Mouse (Mus musculus): ENCODE results near the gene Ffar3. TPM values are rescaled to one million over a fixed set of nuclear protein-coding genes. Genes with fewer than 3 reads are reported as not detected.

Ffar3 gene
- polyA plus RNA-seq, 1 experiment from 2014 or later: 0.83 TPM

DNA sequence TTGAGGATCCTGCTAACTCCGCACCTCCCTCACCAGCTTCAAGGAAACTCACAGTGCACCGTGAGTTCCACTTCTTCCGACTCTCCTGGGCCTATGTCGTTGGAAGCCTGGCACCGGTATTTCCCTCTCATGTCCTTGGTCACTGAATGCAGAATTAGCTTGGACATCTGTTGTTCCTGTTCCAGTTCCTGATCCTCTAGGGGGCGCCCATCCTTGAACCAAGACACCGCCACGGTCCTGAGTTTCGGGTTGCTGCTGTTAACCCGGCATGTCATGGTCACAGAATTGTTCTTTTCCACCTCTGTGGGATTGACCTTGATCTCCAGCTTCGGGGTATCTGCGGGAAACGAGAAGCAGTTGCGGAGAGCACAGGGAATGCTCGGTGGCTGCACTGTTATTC is 17.1 kb upstream of the Ffar3 start:
- Histone ChIP-seq H3K36me3 (no peaks in the 10 kb centered on the region), H3K9ac (no peak overlapping the region), H3K4me3 (replicated peaks) (no peak overlapping the region), H3K4me2 (replicated peaks) (peak overlapping the region; percentile 47), H3K27ac (no peak overlapping the region), H3K9me3 (no peaks in the 10 kb centered on the region), H3K4me1 (replicated peaks) (no peaks in the 10 kb centered on the region), H3K27me3 (replicated peaks) (no peaks in the 10 kb centered on the region)
- peak; percentile 56 for ATAC-seq
- WGBS: 19% methylated on average over 15 of the region's 15 CpGs

DNA sequence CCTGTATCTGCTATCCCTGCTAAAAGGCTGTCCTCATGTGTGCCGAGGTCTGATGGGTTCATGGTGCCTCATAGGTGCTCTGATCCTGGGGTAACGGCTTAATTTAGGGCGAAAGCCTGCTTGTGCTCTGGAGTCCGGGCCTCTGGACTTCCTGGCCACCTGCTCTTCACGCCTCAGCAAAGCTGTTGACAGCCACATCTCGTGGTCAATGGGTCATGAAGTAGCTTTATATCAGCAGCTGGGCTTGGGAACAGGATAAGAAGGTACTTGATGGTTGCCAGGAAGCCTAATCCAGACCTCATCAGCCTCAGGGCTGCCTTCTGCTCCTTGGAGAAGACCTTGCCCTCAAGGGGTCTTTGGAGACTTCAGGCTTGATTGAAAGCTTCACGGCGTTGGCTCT is 7.4 kb upstream of the Ffar3 start:
- no peak overlapping the region for H3K4me3 ChIP-seq (replicated peaks)
- H3K27ac ChIP-seq: no peak overlapping the region
- no peak for ATAC-seq
- no peaks in the 10 kb centered on the region for H3K36me3 ChIP-seq
- H3K9ac ChIP-seq: no peak overlapping the region
- no peaks in the 10 kb centered on the region for H3K4me1 ChIP-seq (replicated peaks)
- H3K4me2 ChIP-seq (replicated peaks): no peak overlapping the region
- no peaks in the 10 kb centered on the region for H3K27me3 ChIP-seq (replicated peaks)
- 68% methylated on average over 8 of the region's 8 CpGs for WGBS
- H3K9me3 ChIP-seq: no peaks in the 10 kb centered on the region

DNA sequence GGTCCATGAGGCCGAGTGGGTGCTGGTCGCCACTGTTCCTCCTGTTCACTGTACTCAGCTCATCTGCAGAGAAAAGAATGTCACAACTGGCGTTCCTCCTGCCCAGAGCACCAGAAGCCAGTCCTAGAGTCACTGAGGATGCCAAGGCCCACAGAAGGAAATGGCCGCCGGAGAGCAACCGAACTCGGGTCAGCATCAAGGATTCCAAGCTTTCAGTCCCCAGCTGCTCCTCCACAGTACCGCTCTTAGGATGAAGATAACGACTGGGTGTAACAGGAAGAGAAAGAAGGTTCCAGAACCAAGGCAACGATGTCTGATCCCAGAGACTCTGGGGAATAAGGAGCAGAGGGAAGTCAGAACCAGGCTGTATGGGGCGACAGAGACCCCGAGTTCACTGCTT is 5.5 kb upstream of the Ffar3 start, which contains the start of gene Ffar1:
Gene Ffar1 (minus strand): TSS at position 101 of the 400 bp plus-strand sequence.
- no peaks in the 10 kb centered on the region for H3K4me1 ChIP-seq (replicated peaks)
- WGBS: 84% methylated on average over 12 of the region's 12 CpGs
- H3K9ac ChIP-seq: no peak within 1 kb of the TSS
- H3K9me3 ChIP-seq: no peaks in the 10 kb centered on the region
- no peak within 1 kb of the TSS for H3K4me3 ChIP-seq (replicated peaks)
- H3K27ac ChIP-seq: no peak within 1 kb of the TSS
- no peaks in the 10 kb centered on the region for H3K27me3 ChIP-seq (replicated peaks)
- no peak for ATAC-seq
- H3K4me2 ChIP-seq (replicated peaks): no peak within 1 kb of the TSS
- H3K36me3 ChIP-seq: no peaks in the 10 kb centered on the region

DNA sequence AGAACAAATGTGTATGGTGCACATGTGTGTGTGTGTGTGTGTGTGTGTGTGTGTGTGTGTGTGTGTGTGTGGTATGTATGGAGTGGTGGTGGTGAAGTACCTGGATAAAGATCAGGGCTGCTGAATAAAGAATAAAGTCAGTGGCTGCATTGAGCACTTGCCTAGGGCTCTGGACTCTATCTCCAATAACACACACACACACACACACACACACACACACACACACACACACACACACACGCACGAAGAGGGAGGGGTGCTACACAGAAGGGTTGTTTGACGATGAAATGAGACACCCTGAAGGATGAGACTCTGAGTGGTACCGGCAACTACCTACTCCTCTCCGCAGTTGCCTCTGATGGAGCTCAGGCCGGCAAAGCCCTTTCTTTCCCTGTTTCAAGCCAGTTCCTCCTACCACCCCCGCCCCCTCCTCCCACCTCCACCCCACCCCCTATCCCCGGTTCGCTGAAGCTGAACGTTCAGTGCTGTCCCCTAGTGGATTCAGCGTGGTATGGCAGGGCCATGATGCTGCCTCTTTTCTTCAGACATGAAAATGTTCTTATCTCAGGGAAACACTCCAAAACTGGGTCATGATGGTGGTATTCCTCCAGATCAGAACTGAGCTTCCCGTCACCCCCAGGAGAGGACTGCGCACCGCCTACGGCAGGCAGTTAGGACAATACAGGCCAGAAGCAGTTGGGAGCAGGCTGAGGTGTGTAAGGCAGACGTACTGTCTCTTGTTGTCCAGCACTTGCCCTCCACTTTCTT is 3.8 kb upstream of the Ffar3 start:
- H3K27me3 ChIP-seq (replicated peaks): no peaks in the 10 kb centered on the region; the same call in 1 of the 2 replicates
- H3K9ac ChIP-seq: no peak overlapping the region
- H3K27ac ChIP-seq: no peak overlapping the region
- no peaks in the 10 kb centered on the region for H3K4me1 ChIP-seq (replicated peaks)
- H3K4me3 ChIP-seq (replicated peaks): peak overlapping the region; percentile 12; the same call in 1 of the 2 replicates
- H3K4me2 ChIP-seq (replicated peaks): peak overlapping the region; percentile 51
- no peaks in the 10 kb centered on the region for H3K9me3 ChIP-seq
- ATAC-seq: peak; percentile 73
- no peaks in the 10 kb centered on the region for H3K36me3 ChIP-seq
- 12% methylated on average over 15 of the region's 16 CpGs for WGBS

GRCm38 (mm10) chr7:30859290-30859634 is 3.3 kb upstream of the Ffar3 start:
- Histone ChIP-seq H3K27ac (no peak overlapping the region), H3K9ac (no peak overlapping the region), H3K4me2 (replicated peaks) (no peak overlapping the region), H3K4me3 (replicated peaks) (no peak overlapping the region), H3K9me3 (no peaks in the 10 kb centered on the region), H3K27me3 (replicated peaks) (no peaks in the 10 kb centered on the region; the same call in 1 of the 2 replicates), H3K4me1 (replicated peaks) (no peaks in the 10 kb centered on the region), H3K36me3 (no peaks in the 10 kb centered on the region)
- ATAC-seq: peak; percentile 66

DNA sequence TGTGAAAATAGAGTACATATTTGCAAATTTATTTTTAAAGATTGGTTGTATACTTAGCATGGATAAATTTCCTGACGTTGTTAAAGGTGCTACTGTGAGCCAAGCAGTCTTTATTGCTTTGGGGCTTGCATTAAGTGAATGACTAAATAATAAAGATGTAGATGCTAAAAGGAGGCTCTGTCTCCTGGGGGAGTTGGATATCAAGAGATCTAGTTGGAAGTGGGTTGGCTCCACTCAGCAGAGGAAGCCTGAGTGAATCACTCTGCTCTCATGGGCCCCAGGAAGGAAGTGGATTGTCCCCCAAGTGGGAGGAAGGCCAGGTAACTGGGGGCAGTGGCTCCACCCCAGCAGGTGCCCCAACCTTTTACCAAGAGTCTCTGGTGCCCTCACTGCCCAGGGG is 1.8 kb upstream of the Ffar3 start:
- 80% methylated on average over 1 of the region's 1 CpGs for WGBS
- H3K27me3 ChIP-seq (replicated peaks): no peaks in the 10 kb centered on the region; the same call in 1 of the 2 replicates
- no peak overlapping the region for H3K27ac ChIP-seq
- H3K4me3 ChIP-seq (replicated peaks): no peak overlapping the region
- ATAC-seq: no peak
- no peaks in the 10 kb centered on the region for H3K4me1 ChIP-seq (replicated peaks)
- no peak overlapping the region for H3K4me2 ChIP-seq (replicated peaks)
- no peaks in the 10 kb centered on the region for H3K9me3 ChIP-seq
- no peak overlapping the region for H3K9ac ChIP-seq
- H3K36me3 ChIP-seq: no peaks in the 10 kb centered on the region

DNA sequence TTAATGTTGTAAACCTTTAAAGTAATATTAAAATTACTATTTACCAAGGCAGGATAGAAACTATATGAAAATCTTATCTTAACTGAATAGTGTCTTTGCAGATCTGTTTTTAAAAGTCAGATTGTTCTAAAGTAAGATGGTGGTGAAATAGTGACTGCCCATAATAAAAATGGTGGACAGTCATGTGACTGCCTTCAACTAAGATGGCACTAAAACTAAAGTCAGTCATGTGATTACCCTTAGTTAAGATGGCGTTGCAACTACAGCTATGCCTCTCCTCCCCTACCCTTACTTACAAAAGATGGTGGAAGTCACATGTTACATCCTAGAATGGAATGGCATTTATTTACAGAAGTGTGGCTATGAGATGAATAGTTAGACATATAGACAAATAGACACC is 4.6 kb downstream of the Ffar3 start:
- no peak for ATAC-seq
- Histone ChIP-seq H3K36me3 (no peaks in the 10 kb centered on the region), H3K27me3 (replicated peaks) (no peaks in the 10 kb centered on the region; the same call in 1 of the 2 replicates), H3K9me3 (no peaks in the 10 kb centered on the region), H3K4me1 (replicated peaks) (peaks cover 8% of the 10 kb centered on the region), H3K4me3 (replicated peaks) (no peak overlapping the region), H3K4me2 (replicated peaks) (no peak overlapping the region), H3K9ac (no peak overlapping the region), H3K27ac (no peak overlapping the region)
- WGBS: 71% methylated on average over 1 of the region's 1 CpGs

DNA sequence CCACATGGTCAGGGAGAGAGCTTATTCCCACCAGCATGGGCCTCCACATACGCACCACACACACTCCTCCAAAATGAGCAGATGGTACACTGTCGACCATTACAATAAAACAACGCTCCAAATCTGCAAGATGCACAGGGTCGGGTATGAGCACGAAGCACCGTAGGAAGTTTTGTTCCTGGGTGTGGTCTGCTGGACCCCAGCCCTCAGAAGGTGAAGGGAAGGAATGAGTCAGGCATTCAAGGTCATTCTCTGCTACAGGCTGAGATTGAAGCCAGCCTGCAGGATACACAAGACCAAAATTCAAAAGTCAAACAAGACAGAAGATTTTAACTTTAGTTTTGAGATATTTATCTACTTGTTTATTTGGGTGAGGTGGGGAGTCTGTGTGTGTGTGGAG is 8.0 kb downstream of the Ffar3 start:
- H3K4me2 ChIP-seq (replicated peaks): no peak overlapping the region
- H3K4me1 ChIP-seq (replicated peaks): peaks cover 8% of the 10 kb centered on the region
- H3K4me3 ChIP-seq (replicated peaks): no peak overlapping the region
- WGBS: 66% methylated on average over 6 of the region's 6 CpGs
- 0 out of 2 replicates have a peak overlapping the region, but pooled peaks have one; percentile 17 for H3K27ac ChIP-seq
- no peak overlapping the region for H3K9ac ChIP-seq
- no peaks in the 10 kb centered on the region for H3K9me3 ChIP-seq
- no peaks in the 10 kb centered on the region for H3K36me3 ChIP-seq
- no peaks in the 10 kb centered on the region for H3K27me3 ChIP-seq (replicated peaks)
- no peak for ATAC-seq

GRCm38 (mm10) chr7:30847386-30847785 is 8.6 kb downstream of the Ffar3 start:
- Histone ChIP-seq H3K36me3 (no peaks in the 10 kb centered on the region), H3K4me1 (replicated peaks) (peaks cover 8% of the 10 kb centered on the region), H3K9ac (no peak overlapping the region), H3K27me3 (replicated peaks) (no peaks in the 10 kb centered on the region), H3K4me3 (replicated peaks) (no peak overlapping the region), H3K4me2 (replicated peaks) (no peak overlapping the region), H3K27ac (0 out of 2 replicates have a peak overlapping the region, but pooled peaks have one; percentile 17), H3K9me3 (no peaks in the 10 kb centered on the region)
- WGBS: 55% methylated on average over 5 of the region's 5 CpGs
- ATAC-seq: peak; percentile 27; the same call in 1 of the 2 replicates

DNA sequence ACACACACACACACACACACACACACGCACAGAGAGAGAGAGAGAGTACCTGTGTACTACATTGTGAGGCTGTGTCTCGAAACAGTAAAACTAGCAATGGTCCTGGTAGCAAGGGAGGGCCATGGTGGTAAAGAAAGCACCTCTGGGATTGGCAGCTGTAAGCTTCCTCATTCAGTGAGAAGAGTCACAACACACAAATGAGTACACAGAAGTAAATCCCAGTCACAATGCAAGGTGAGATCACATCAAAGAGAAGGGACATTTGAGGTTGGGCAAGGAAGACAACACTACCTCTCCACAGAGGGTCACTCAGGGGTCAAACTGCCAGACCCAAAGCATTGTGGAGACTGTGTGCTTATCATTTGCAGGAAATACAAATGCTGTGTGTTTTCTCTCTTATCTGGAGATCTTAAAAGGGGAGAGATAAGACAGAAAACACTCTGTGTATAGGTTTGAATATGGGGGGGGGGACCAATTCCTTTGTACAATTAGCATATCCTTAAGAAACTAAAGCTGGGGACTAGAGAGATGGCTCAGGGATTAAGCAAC is 9.4 kb downstream of the Ffar3 start:
- WGBS: 28% methylated on average over 2 of the region's 2 CpGs
- H3K9ac ChIP-seq: no peak overlapping the region
- peaks cover 3% of the 10 kb centered on the region for H3K4me1 ChIP-seq (replicated peaks)

DNA sequence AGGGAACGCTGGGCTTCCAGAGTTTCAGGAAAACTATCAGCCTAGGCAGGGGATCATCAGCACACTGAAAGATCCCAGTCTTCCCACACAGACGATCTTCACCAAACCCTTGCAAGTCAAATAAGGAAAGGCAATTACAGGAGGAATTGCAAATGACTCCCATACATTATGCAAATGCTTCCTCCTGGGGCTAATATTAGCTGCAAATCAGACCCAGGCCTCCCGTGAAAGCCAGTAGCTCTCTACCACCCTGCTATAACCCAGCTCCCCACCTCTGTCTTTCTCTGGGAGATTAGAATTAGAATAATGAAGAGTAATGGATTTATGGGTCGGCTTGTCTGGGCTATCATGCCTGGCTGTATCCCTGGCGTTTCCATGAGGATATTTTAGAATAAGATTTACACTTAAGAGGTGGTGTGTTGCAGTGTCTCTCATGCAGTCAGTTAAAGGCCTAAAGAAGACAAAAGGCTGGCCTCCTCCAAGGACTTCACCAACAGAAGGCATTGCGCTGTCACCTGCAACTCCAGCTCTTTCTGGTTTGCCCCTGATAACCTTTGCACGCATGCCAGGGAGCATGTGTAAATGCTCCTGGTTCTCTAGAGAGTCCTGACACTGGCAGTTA is 11.2 kb downstream of the Ffar3 start:
- no peak overlapping the region for H3K4me2 ChIP-seq (replicated peaks)
- WGBS: 32% methylated on average over 7 of the region's 7 CpGs
- no peak overlapping the region for H3K4me3 ChIP-seq (replicated peaks)
- ATAC-seq: no peak
- no peaks in the 10 kb centered on the region for H3K9me3 ChIP-seq
- peaks cover 6% of the 10 kb centered on the region for H3K4me1 ChIP-seq (replicated peaks)
- H3K9ac ChIP-seq: no peak overlapping the region
- H3K27ac ChIP-seq: no peak overlapping the region
- no peaks in the 10 kb centered on the region for H3K27me3 ChIP-seq (replicated peaks)
- H3K36me3 ChIP-seq: no peaks in the 10 kb centered on the region

More for the DNA sequence above, 9.4 kb downstream of the Ffar3 start:
- H3K36me3 ChIP-seq: no peaks in the 10 kb centered on the region
- ATAC-seq: 0 out of 2 replicates have a peak, but pooled peaks have one; percentile 14
- no peak overlapping the region for H3K4me3 ChIP-seq (replicated peaks)
- H3K27me3 ChIP-seq (replicated peaks): no peaks in the 10 kb centered on the region
- no peak overlapping the region for H3K27ac ChIP-seq
- no peak overlapping the region for H3K4me2 ChIP-seq (replicated peaks)
- no peaks in the 10 kb centered on the region for H3K9me3 ChIP-seq

- Histone ChIP-seq H3K4me3 (replicated peaks) (no peak overlapping the region), H3K9me3 (no peaks in the 10 kb centered on the region), H3K4me1 (replicated peaks) (0 out of 2 replicates have a peak, but pooled peaks cover 3% of the 10 kb centered on the region), H3K9ac (no peak overlapping the region), H3K27me3 (replicated peaks) (no peaks in the 10 kb centered on the region), H3K36me3 (no peaks in the 10 kb centered on the region), H3K27ac (no peak overlapping the region), H3K4me2 (replicated peaks) (no peak overlapping the region)
- WGBS: 87% methylated on average over 5 of the region's 5 CpGs
- no peak for ATAC-seq
Measured at GRCm38 (mm10) chr7:30842092-30842491, 13.9 kb downstream of the Ffar3 start.

Data from intestine, embryonic 15.5 days (tissue).